Mouse (Mus musculus) neural tube, embryonic 14.5 days (tissue): ENCODE measurements around the gene Dusp13. TPM values are rescaled to one million over a fixed set of nuclear protein-coding genes. Genes with fewer than 3 reads are reported as not detected.

Experiments
- ATAC-seq: fragments of 200-750 bp; cut with Nextera tagmentation; 2 replicates; pipeline ENCODE4 v1.8.0; 2017; ENCODE audit warnings: low read depth, mild to moderate bottlenecking, moderate TSS enrichment, moderate library complexity
- H3K27ac ChIP-seq: fragments of 300-500 bp; sonication (generic); 2 replicates; pipeline ENCODE4 v1.5.1; 2014; ENCODE audit warnings: low read depth, mild to moderate bottlenecking, control low read depth, low read length, moderate library complexity, mixed read lengths
- H3K27me3 ChIP-seq: fragments of 300-500 bp; sonication (generic); 2 replicates; pipeline ENCODE4 v1.6.1; 2014; ENCODE audit warnings: low read length; ENCODE audit not compliant: control insufficient read depth, insufficient read depth
- H3K36me3 ChIP-seq: fragments of 300-500 bp; sonication (generic); 2 replicates; pipeline ENCODE4 v1.6.1; 2014; ENCODE audit warnings: low read length, mixed read lengths; ENCODE audit not compliant: control insufficient read depth, insufficient read depth
- H3K4me1 ChIP-seq: fragments of 300-500 bp; sonication (generic); 2 replicates; pipeline ENCODE4 v1.6.1; 2014; ENCODE audit warnings: low read length; ENCODE audit not compliant: control insufficient read depth, insufficient read depth
- H3K4me2 ChIP-seq: fragments of 300-500 bp; sonication (generic); 2 replicates; pipeline ENCODE4 v1.6.1; 2014; ENCODE audit warnings: mild to moderate bottlenecking, low read depth, low read length, control low read depth
- H3K4me3 ChIP-seq: fragments of 300-500 bp; sonication (generic); 2 replicates; pipeline ENCODE4 v1.5.1; 2014; ENCODE audit warnings: low read depth, low read length, control low read depth, mixed read lengths
- H3K9ac ChIP-seq: fragments of 300-500 bp; sonication (generic); replicated peaks from 2 replicates; pipeline ENCODE4 v1.6.1; 2014; ENCODE audit warnings: low read depth, mild to moderate bottlenecking, control low read depth, low read length, mixed read lengths
- H3K9me3 ChIP-seq: fragments of 300-500 bp; sonication (generic); 2 replicates; pipeline ENCODE4 v1.6.1; 2016; ENCODE audit warnings: low read length; ENCODE audit not compliant: control insufficient read depth
- WGBS: fragments of 180-500 bp; shearing (Covaris S2); extraction: QIAGEN DNeasy Blood & Tissue Kit; methylation state at CpG from one replicate; pipeline ENCODE4 v1.1.7; 2014; 5-methylcytosine and 5-hydroxymethylcytosine counted together
- polyA plus RNA-seq: library from polyadenylated mRNA; unstranded; fragments of >200 nt; fragmentation: Nextera tagmentation; extraction: Ambion mirVana; gene quantifications from 2 replicates; pipeline ENCODE4 v1.2.1, GENCODE M21; 2014

The Dusp13 gene
- polyA plus RNA-seq, 1 experiment from 2014 or later, result not detected

DNA sequence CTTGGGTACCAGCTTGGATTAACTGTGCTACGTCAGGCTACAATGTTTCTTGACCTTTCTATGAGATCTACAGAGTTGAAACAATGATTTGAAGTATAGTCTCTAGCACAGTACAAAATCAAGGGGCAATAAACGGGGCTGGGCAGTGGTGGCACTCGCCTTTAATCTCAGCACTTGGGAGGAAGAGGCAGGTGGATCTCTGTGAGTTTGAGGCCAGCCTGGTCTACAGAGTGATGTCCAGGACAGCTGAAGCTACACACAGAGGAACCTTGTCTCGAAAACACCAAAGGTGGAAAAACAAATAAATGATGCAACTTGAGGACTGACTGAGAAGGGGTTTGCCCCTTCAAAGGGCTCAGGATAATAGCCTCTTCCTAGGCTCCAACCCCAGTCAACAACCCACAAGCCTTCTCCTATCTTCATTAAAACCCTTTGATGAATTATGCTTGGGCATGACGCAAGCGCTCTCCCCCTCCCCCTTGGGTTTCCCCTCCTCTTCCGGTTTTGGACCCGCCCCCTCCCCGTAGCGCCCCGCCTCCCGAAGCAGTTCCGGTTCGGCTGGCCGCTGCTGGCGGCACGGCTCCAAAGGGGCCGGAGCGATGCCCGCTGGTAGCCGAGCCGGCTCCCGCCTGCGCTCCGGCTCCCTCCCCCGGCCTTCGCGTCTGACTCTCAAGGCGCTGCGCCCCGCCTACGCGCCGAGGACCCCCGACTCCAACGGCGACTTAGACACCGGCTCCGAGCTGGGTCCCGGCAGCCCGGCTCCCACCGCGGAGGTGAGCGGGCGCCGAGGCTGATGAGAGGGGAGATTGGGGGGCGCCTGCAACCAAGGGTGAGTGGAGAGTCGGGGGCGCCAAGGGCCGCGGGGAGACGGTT, 737 bp downstream of the Dusp13 start, which contains the start of gene Samd8:
Samd8 (plus strand) TSS at position 524 of the 873 bp plus-strand sequence.
- Histone ChIP-seq H3K9me3 (no peaks in the 10 kb centered on the region), H3K27me3 (no peaks in the 10 kb centered on the region), H3K9ac (peak within 1 kb of the TSS; percentile 86), H3K4me2 (peak within 1 kb of the TSS; percentile 65), H3K27ac (peak within 1 kb of the TSS; percentile 86), H3K4me3 (peak within 1 kb of the TSS; percentile 95), H3K4me1 (peaks cover 12% of the 10 kb centered on the region), H3K36me3 (no peaks in the 10 kb centered on the region)
- ATAC-seq, result peak; percentile 89
- WGBS, result 7% methylated on average over 52 of the region's 52 CpGs

DNA sequence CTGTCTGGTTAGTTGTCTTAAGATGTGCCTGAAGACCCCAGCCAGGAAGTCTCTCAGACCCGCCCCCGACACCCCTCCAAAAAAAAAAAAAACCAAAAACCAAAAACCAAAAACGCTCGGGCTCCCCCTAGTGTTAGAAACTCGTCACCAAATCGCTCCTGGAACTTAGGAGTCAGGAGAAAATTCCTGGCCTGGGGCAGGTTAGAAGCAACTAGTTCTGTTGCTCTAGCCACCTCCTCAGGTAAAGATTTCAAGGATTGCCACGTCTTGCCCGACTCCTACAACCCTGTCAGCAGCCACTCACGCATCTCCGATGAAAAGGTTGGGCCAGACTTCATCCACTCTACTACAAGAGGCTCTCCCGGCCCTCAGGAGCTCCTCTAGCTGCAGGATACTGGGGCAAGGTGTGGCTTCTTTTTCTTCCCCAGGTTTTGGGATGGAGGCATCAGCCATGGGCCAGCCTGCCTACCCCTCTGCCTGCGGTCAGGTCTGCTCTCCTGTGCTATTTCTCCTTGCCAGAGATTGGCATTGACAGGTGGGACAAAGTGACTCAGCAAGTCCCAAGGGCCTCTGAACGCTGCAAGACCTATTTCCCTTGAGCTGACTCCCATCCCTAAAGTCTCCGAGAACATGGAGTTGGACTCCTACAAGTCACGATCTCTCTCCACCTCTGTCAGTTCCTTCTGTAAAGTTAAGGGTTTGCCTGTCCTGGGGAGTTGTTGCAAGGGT, 2.7 kb downstream of the Dusp13 start:
- Histone ChIP-seq H3K4me3 (no peak overlapping the region), H3K4me2 (no peak overlapping the region), H3K27ac (no peak overlapping the region), H3K36me3 (no peaks in the 10 kb centered on the region), H3K4me1 (peaks cover 12% of the 10 kb centered on the region), H3K9me3 (no peaks in the 10 kb centered on the region), H3K9ac (no peak overlapping the region), H3K27me3 (no peaks in the 10 kb centered on the region)
- 44% methylated on average over 15 of the region's 15 CpGs for WGBS
- no peak for ATAC-seq

DNA sequence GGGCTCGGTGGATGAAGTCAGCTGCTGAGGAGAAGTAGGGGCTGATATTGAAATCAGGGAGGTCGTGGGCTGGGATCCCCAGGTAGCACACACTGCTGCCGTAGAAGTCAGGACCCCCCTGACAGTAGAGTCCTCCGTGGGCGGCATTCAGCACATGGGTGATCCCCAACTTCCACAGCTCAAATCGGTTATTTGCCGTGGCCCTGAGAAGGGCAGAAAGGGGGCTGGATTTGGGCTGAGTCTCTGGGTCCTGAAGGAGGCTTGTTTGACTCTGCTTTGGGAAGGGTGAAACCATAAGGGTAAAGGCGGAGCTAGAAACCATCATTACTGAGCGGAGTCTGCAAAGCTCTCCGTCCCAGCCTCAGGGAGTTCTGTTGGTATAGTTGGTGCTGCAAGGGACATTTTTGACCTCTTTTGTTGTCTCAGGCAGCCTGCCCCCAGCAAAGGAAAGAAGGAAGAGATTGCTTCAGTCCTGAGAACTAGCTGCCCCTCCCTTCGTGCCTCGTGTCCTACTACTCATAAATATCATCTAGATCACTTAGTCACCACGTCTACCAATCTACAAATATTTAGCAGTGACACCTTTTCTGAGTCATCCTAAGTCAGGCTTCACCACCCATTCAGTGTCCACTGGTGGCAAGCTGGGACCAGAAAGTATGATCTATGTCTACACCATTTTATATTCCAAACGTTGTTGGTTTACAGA, 3.4 kb downstream of the Dusp13 start:
- peaks cover 8% of the 10 kb centered on the region for H3K4me1 ChIP-seq
- no peaks in the 10 kb centered on the region for H3K27me3 ChIP-seq
- H3K36me3 ChIP-seq, result no peaks in the 10 kb centered on the region
- ATAC-seq, result no peak
- no peak overlapping the region for H3K4me3 ChIP-seq
- no peak overlapping the region for H3K4me2 ChIP-seq
- WGBS, result 77% methylated on average over 14 of the region's 14 CpGs
- no peak overlapping the region for H3K9ac ChIP-seq
- no peak overlapping the region for H3K27ac ChIP-seq
- H3K9me3 ChIP-seq, result no peaks in the 10 kb centered on the region

DNA sequence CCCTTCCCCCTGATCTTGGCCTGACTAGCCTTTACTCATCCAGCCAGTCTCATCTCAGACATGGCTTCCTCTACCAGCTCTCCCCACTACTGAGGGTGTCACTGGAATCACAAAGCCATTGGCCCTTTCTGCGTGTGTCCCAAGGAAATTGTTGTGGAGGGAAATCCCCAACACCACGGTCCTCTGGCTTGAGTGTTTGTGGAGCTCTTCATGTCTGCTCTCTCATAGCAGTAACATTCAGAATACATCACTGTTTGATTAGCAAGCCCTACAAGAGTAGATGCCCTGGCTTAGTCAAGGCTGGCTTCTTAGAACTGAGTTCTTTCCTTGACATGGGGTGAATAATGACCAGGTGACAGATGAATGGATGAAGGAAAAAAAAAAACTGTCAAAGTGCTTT, 4.1 kb downstream of the Dusp13 start:
- Histone ChIP-seq H3K4me3 (no peak overlapping the region), H3K36me3 (no peaks in the 10 kb centered on the region), H3K27ac (no peak overlapping the region), H3K4me1 (peaks cover 3% of the 10 kb centered on the region; the same call in 1 of the 2 replicates), H3K4me2 (no peak overlapping the region), H3K9ac (no peak overlapping the region), H3K27me3 (no peaks in the 10 kb centered on the region), H3K9me3 (no peaks in the 10 kb centered on the region)
- WGBS, result 87% methylated on average over 2 of the region's 2 CpGs
- ATAC-seq, result no peak

DNA sequence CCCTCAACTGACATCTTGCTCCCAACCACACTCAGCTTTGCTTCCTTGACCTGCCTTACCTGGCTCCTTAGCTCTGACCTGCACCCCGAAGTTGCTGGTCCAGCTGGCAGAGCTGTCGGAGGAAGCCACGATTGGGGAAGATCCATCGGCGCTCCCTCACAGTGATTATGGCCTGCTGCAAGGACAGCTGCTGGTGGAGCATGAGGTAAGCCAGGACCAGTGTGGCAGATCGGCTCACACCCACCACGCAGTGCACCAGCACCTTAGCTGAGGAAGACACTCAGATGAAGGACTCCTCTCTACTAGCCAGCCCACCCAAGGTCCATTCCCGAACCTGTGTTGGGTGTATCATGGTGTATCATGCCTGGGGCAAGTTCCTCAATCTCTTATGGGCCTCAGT, 4.7 kb downstream of the Dusp13 start:
- Histone ChIP-seq H3K36me3 (no peaks in the 10 kb centered on the region), H3K27me3 (no peaks in the 10 kb centered on the region), H3K27ac (no peak overlapping the region), H3K9me3 (no peaks in the 10 kb centered on the region), H3K4me1 (no peaks in the 10 kb centered on the region), H3K4me3 (no peak overlapping the region), H3K9ac (no peak overlapping the region), H3K4me2 (no peak overlapping the region)
- 92% methylated on average over 8 of the region's 8 CpGs for WGBS
- no peak for ATAC-seq

DNA sequence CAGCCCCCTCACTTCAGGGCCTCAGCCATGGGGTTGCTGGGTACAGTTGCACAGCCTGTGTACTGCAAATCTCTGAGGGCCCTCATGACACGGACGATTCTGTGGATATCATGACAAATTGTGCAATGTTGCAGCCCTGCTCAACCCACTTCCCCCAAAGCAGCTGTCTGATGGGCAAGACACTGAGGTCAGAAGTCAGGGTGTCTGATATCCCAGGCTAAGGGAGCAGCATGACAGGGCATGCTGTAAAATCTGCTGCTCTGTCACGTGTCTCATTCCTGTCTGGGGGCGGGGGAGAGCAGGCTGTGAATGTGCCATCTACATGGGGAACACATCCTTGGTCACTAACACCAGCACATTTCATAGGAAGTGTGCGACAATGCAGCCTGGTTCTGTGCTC, 5.8 kb downstream of the Dusp13 start:
- H3K9me3 ChIP-seq, result no peaks in the 10 kb centered on the region
- H3K36me3 ChIP-seq, result no peaks in the 10 kb centered on the region
- H3K4me2 ChIP-seq, result no peak overlapping the region
- H3K4me1 ChIP-seq, result no peaks in the 10 kb centered on the region
- H3K4me3 ChIP-seq, result no peak overlapping the region
- H3K27ac ChIP-seq, result no peak overlapping the region
- no peak overlapping the region for H3K9ac ChIP-seq
- H3K27me3 ChIP-seq, result no peaks in the 10 kb centered on the region
- ATAC-seq, result no peak
- WGBS, result 77% methylated on average over 5 of the region's 5 CpGs

DNA sequence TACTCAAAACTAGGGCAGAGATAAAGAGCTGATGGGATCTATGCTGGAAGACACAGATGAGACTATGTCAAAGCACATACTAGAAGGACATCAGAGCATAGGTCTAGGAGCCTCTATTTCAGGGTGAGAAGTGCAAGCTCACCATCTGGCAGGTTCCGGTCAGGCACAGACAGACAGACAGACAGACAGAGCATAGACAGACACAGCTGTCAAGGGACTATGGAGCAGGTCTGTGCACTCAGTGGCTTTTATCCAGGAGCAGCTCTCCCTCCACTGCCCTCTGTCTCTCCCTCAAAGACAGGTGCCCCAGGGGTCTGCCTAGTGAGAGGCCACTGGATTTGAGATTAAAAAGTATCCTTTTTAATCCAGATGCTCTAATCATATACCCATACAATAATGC, 6.8 kb downstream of the Dusp13 start:
- no peaks in the 10 kb centered on the region for H3K4me1 ChIP-seq
- H3K36me3 ChIP-seq, result no peaks in the 10 kb centered on the region
- no peak overlapping the region for H3K4me2 ChIP-seq
- 82% methylated on average over 1 of the region's 1 CpGs for WGBS
- H3K27ac ChIP-seq, result no peak overlapping the region
- H3K27me3 ChIP-seq, result no peaks in the 10 kb centered on the region
- H3K4me3 ChIP-seq, result no peak overlapping the region
- H3K9ac ChIP-seq, result no peak overlapping the region
- no peak for ATAC-seq
- no peaks in the 10 kb centered on the region for H3K9me3 ChIP-seq

DNA sequence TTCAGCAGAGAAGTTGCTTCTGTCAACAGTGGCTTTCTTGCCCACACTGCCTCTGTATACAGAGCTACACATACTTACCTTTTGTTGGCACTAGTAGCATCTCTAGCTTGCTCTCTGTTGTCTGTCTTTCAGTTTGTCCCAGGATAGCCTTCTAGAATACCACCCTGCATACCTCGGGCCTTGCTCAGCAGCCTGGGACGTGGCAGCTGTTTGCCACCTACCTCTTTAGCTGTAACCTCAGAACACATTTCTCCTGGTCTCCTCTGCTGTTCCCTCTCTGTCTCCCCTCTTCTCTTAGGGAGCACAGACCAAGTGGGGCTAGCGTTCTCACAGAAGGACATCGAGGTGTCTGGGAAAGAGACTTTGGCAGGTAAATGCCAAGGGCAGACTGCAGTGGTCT, 8.5 kb downstream of the Dusp13 start:
- no peak overlapping the region for H3K27ac ChIP-seq
- H3K36me3 ChIP-seq, result no peaks in the 10 kb centered on the region
- H3K4me1 ChIP-seq, result no peaks in the 10 kb centered on the region
- H3K9ac ChIP-seq, result no peak overlapping the region
- WGBS, result 90% methylated on average over 4 of the region's 4 CpGs
- H3K9me3 ChIP-seq, result no peaks in the 10 kb centered on the region
- H3K27me3 ChIP-seq, result no peaks in the 10 kb centered on the region
- H3K4me2 ChIP-seq, result no peak overlapping the region
- H3K4me3 ChIP-seq, result no peak overlapping the region
- ATAC-seq, result no peak
